Mouse (Mus musculus) E14TG2a.4 (cell line): ENCODE measurements around the gene Shank2.

Experiments used
- CTCF ChIP-seq: conservative IDR thresholded peaks from 2 replicates; pipeline ENCODE4 v1.5.1; 2014; ENCODE audit warnings: low read length
- NANOG ChIP-seq: IDR thresholded peaks from 2 replicates; pipeline ENCODE4 v1.6.1; 2014; ENCODE audit warnings: borderline replicate concordance, low read length, mixed read lengths
- POU5F1 ChIP-seq: IDR thresholded peaks from 2 replicates; pipeline ENCODE4 v1.6.1; 2014; ENCODE audit warnings: low read length, borderline replicate concordance

- no peak for TF ChIP-seq CTCF
- no peak for TF ChIP-seq NANOG
- TF ChIP-seq POU5F1 = no peak
Measured at GRCm38 (mm10) chr7:144268329-144268728, 266.6 kb downstream of the Shank2 start.
